Mouse (Mus musculus) neural tube, embryonic 11.5 days (tissue): ENCODE data around the gene Tnf. TPM values are rescaled to one million over a fixed set of nuclear protein-coding genes. Genes with fewer than 3 reads are reported as not detected.

Experiments
- ATAC-seq: fragments of 200-750 bp; cut with Nextera tagmentation; 2 replicates; pipeline ENCODE4 v1.8.0; 2017; ENCODE audit warnings: moderate number of reproducible peaks, mild to moderate bottlenecking, moderate TSS enrichment, moderate library complexity; ENCODE audit not compliant: insufficient read depth, low FRiP score, low TSS enrichment
- DNase-seq: peaks from one replicate; pipeline ENCODE4 v3.0.0-alpha.2; 2015; ENCODE audit warnings: low spot score
- H3K27ac ChIP-seq: fragments of 300-500 bp; sonication (generic); 2 replicates; pipeline ENCODE4 v1.5.1; 2014; ENCODE audit warnings: low read depth, mild to moderate bottlenecking, low read length
- H3K27me3 ChIP-seq: fragments of 300-500 bp; sonication (generic); 2 replicates; pipeline ENCODE4 v1.6.1; 2014; ENCODE audit warnings: mild to moderate bottlenecking, low read length, mixed read lengths; ENCODE audit not compliant: control insufficient read depth, insufficient read depth
- H3K36me3 ChIP-seq: fragments of 300-500 bp; sonication (generic); 2 replicates; pipeline ENCODE4 v1.6.1; 2014; ENCODE audit warnings: mild to moderate bottlenecking, low read length, moderate library complexity, mixed read lengths; ENCODE audit not compliant: control insufficient read depth, insufficient read depth
- H3K4me1 ChIP-seq: fragments of 300-500 bp; sonication (generic); 2 replicates; pipeline ENCODE4 v1.6.1; 2014; ENCODE audit warnings: low read length, mixed read lengths; ENCODE audit not compliant: control insufficient read depth, insufficient read depth
- H3K4me2 ChIP-seq: fragments of 300-500 bp; sonication (generic); 2 replicates; pipeline ENCODE4 v1.6.1; 2014; ENCODE audit warnings: low read depth, mild to moderate bottlenecking, moderate library complexity
- H3K4me3 ChIP-seq: fragments of 300-500 bp; sonication (generic); 2 replicates; pipeline ENCODE4 v1.5.1; 2014; ENCODE audit warnings: low read depth, low read length
- H3K9ac ChIP-seq: fragments of 300-500 bp; sonication (generic); 2 replicates; pipeline ENCODE4 v1.6.1; 2014; ENCODE audit warnings: mild to moderate bottlenecking, low read length
- H3K9me3 ChIP-seq: fragments of 300-500 bp; sonication (generic); 2 replicates; pipeline ENCODE4 v1.6.1; 2016; ENCODE audit warnings: low read length; ENCODE audit not compliant: control insufficient read depth
- WGBS: fragments of 180-500 bp; shearing (Covaris S2); extraction: QIAGEN DNeasy Blood & Tissue Kit; methylation state at CpG from one replicate; pipeline ENCODE4 v1.1.7; 2014; 5-methylcytosine and 5-hydroxymethylcytosine counted together
- polyA plus RNA-seq: library from polyadenylated mRNA; unstranded; fragments of >200 nt; fragmentation: Nextera tagmentation; extraction: Ambion mirVana; gene quantifications from 2 replicates; pipeline ENCODE4 v1.2.1, GENCODE M21; 2014

Tnf gene
- polyA plus RNA-seq, 1 experiment from 2014 or later = 0.16 TPM

GRCm38 (mm10) chr17:35189186-35189585 is 12.6 kb downstream of the Tnf start:
- Histone ChIP-seq H3K9me3 (no peaks in the 10 kb centered on the region), H3K4me2 (no peak overlapping the region), H3K9ac (no peak overlapping the region), H3K4me1 (no peaks in the 10 kb centered on the region), H3K27me3 (0 out of 2 replicates have a peak, but pooled peaks cover under 1% of the 10 kb centered on the region), H3K36me3 (no peaks in the 10 kb centered on the region), H3K4me3 (no peak overlapping the region), H3K27ac (no peak overlapping the region)
- no peak for ATAC-seq
- WGBS = 59% methylated on average over 1 of the region's 1 CpGs
- no peak for DNase-seq

DNA sequence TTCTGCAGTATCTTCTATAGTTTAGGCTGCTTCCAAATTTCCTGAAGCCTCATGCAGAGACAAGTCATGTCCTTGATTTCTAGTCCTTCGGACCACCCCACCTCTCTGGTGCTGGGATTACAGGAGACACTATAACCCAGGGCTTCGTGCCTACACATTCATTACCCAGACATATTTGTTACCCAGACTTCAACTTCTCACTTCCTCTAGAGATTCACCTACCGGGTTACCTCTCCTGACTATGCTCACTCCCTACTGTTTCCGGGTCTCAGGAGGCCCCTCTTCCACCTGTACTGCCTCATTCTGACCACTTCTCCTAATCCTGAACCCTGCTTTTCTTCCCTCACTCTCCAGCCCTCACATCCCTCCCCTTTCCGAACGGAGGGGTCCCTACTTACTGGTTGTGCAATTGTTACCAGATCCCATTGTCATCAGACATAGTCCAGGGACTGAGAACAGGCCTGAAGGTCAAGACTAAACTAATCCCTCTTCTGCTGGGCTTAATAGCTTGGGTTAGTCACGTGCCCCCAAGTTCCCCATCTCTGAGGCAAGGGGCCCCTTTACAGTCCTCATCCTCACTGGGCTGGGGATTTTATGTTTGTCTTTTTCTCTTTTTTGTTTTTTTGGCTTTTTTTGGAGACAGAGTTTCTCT is 13.7 kb downstream of the Tnf start, which contains the start of gene Lst1:
Gene Lst1, minus strand, starts transcription at position 481 of the 652 bp plus-strand sequence.
- no peak for ATAC-seq
- Histone ChIP-seq H3K9ac (no peak within 1 kb of the TSS), H3K4me3 (no peak within 1 kb of the TSS), H3K4me1 (no peaks in the 10 kb centered on the region), H3K27me3 (no peaks in the 10 kb centered on the region), H3K4me2 (no peak within 1 kb of the TSS), H3K9me3 (no peaks in the 10 kb centered on the region), H3K36me3 (no peaks in the 10 kb centered on the region), H3K27ac (no peak within 1 kb of the TSS)
- DNase-seq = no peak
- WGBS = 83% methylated on average over 7 of the region's 7 CpGs

DNA sequence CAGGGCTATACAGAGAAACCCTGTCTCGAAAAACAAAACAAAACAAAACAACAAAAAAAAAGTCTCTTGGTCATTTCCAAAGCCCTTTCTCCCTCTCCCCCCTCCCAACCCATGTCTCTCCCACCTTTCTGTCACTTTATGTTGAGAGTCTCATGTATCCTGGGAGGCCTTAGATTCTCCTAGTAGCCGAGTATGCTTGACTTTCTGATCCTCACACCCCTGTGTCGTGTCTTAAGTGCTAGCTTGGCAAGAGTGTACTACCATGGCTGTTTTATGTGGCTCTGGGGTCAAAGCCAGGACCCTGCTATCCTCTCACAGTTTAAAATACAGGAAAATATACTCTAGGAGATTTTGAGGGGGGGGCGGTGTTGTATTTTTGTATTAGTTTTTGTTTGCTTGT is 14.5 kb downstream of the Tnf start:
- H3K4me2 ChIP-seq = no peak overlapping the region
- no peak for DNase-seq
- no peak overlapping the region for H3K27ac ChIP-seq
- H3K9ac ChIP-seq = no peak overlapping the region
- no peaks in the 10 kb centered on the region for H3K36me3 ChIP-seq
- no peak overlapping the region for H3K4me3 ChIP-seq
- no peaks in the 10 kb centered on the region for H3K27me3 ChIP-seq
- no peaks in the 10 kb centered on the region for H3K4me1 ChIP-seq
- no peaks in the 10 kb centered on the region for H3K9me3 ChIP-seq
- ATAC-seq = no peak
- 79% methylated on average over 4 of the region's 4 CpGs for WGBS

GRCm38 (mm10) chr17:35186681-35187080 is 15.1 kb downstream of the Tnf start:
- no peak overlapping the region for H3K9ac ChIP-seq
- no peak for ATAC-seq

GRCm38 (mm10) chr17:35185639-35186611 is 15.9 kb downstream of the Tnf start:
- ATAC-seq = no peak
- Histone ChIP-seq H3K27me3 (no peaks in the 10 kb centered on the region), H3K4me3 (peak overlapping the region; percentile 34), H3K9me3 (no peaks in the 10 kb centered on the region), H3K36me3 (no peaks in the 10 kb centered on the region), H3K4me1 (no peaks in the 10 kb centered on the region), H3K9ac (peak overlapping the region; percentile 49), H3K4me2 (peak overlapping the region; percentile 52), H3K27ac (no peak overlapping the region)
- 3% methylated on average over 18 of the region's 18 CpGs for WGBS
- peak; percentile 76 for DNase-seq

More at GRCm38 (mm10) chr17:35186681-35187080, 15.1 kb downstream of the Tnf start:
- 0% methylated on average over 4 of the region's 4 CpGs for WGBS
- DNase-seq = peak; percentile 40
- Histone ChIP-seq H3K9me3 (no peaks in the 10 kb centered on the region), H3K4me2 (peak overlapping the region; percentile 52), H3K27ac (no peak overlapping the region), H3K4me1 (no peaks in the 10 kb centered on the region), H3K36me3 (no peaks in the 10 kb centered on the region), H3K4me3 (no peak overlapping the region), H3K27me3 (no peaks in the 10 kb centered on the region)

DNA sequence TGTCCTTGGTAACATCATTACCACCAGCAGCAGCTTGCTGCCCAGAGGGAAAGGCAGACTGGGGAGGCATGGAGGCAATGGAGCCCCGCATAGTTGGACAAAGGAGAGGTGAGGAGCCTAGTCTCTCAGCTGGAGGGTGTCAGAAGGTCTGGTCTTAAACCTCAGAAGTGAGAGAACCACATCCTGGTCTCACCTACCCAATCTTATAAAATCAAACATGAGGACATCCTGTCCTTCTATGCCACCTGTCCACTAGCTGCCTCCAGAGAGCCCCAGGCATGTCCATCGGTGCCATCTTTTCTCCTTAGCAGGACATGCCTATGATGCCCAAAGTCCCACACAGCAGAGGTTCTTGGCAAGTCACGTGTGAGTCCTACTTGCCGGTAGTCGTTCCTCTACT is 21.7 kb downstream of the Tnf start:
- Histone ChIP-seq H3K36me3 (no peaks in the 10 kb centered on the region), H3K4me2 (no peak overlapping the region), H3K27me3 (no peaks in the 10 kb centered on the region), H3K9ac (no peak overlapping the region), H3K27ac (no peak overlapping the region), H3K4me1 (no peaks in the 10 kb centered on the region), H3K9me3 (no peaks in the 10 kb centered on the region), H3K4me3 (no peak overlapping the region)
- no peak for DNase-seq
- WGBS = 84% methylated on average over 5 of the region's 5 CpGs
- no peak for ATAC-seq

DNA sequence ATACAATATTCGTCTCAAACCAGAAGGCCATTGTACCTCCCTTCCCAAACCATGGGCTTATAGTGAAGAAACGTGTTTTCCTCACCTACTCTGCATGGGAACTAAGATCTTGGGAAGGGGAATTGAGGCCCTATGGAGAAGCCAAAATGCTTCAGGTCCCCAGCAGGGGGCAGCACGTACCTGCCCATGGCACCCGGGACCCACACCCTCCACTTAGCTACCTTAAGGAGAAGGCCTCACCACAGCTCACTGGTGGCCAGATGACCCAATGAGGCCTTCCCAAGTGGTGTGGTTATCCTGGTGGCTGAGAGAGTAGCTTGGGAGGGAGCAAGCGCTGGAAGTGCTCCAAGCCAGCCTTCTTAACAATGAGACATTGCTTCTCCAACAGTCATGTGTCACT is 23.3 kb downstream of the Tnf start:
- Histone ChIP-seq H3K9me3 (no peaks in the 10 kb centered on the region), H3K9ac (no peak overlapping the region), H3K27ac (no peak overlapping the region), H3K36me3 (no peaks in the 10 kb centered on the region), H3K4me3 (no peak overlapping the region), H3K4me1 (no peaks in the 10 kb centered on the region), H3K4me2 (no peak overlapping the region), H3K27me3 (no peaks in the 10 kb centered on the region)
- DNase-seq = peak; percentile 73
- WGBS = 15% methylated on average over 5 of the region's 5 CpGs
- 0 out of 2 replicates have a peak, but pooled peaks have one; percentile 38 for ATAC-seq

- Histone ChIP-seq H3K9me3 (no peaks in the 10 kb centered on the region), H3K9ac (no peak within 1 kb of the TSS), H3K4me2 (no peak within 1 kb of the TSS), H3K4me1 (no peaks in the 10 kb centered on the region), H3K4me3 (no peak within 1 kb of the TSS), H3K36me3 (no peaks in the 10 kb centered on the region), H3K27me3 (no peaks in the 10 kb centered on the region), H3K27ac (no peak within 1 kb of the TSS)
- 65% methylated on average over 2 of the region's 2 CpGs for WGBS
- ATAC-seq (no peak), DNase-seq (no peak)
Observed at GRCm38 (mm10) chr17:35175968-35176367, 25.8 kb downstream of the Tnf start, which contains the start of gene Aif1. Aif1 (minus strand) TSS chr17:35176068.
